Mouse (Mus musculus) layer of hippocampus, adult 9-11 months (tissue): ENCODE measurements at regions not wholly inside any gene's neighbourhood (a gene's known extent, or its start where the extent isn't known, plus 50 kb on each side); places are given as distances from the start of the nearest gene placed in this dataset.

Experiments
- DNase-seq: peaks from one replicate; pipeline ENCODE4 v3.0.0; 2022

- DNase-seq: no peak
Measured at GRCm38 (mm10) chr8:31749974-31750373, 1678.5 kb upstream of the 5930422O12Rik start.

GRCm38 (mm10) chr8:31750482-31751126 is 1677.9 kb upstream of the 5930422O12Rik start:
- no peak for DNase-seq

GRCm38 (mm10) chr8:31755737-31756136 is 1672.8 kb upstream of the 5930422O12Rik start:
- no peak for DNase-seq

GRCm38 (mm10) chr8:31762091-31762490 is 1666.4 kb upstream of the 5930422O12Rik start:
- no peak for DNase-seq
